Mouse (Mus musculus): Measurements from ENCODE around the gene Olfr694.

GRCm38 (mm10) chr7:106649774-106650173 is 41.8 kb downstream of the Olfr694 start:
- no peak for TF ChIP-seq GATA1 (IDR thresholded peaks at IDR 0.05; ENCODE audit: borderline replicate concordance, low read length)
- TF ChIP-seq FLI1 (IDR thresholded peaks at IDR 0.05; ENCODE audit: low read length), result no peak

All from megakaryocyte, embryonic 14.5 days (primary cell).